Mouse (Mus musculus): Measurements from ENCODE around the gene Gm5483.
"Not testable (repeated sequence)": the region's sequence is repeated elsewhere in the genome, so short reads cannot be mapped to it uniquely, and the experiment has no call there.

Gene Gm5483

DNA sequence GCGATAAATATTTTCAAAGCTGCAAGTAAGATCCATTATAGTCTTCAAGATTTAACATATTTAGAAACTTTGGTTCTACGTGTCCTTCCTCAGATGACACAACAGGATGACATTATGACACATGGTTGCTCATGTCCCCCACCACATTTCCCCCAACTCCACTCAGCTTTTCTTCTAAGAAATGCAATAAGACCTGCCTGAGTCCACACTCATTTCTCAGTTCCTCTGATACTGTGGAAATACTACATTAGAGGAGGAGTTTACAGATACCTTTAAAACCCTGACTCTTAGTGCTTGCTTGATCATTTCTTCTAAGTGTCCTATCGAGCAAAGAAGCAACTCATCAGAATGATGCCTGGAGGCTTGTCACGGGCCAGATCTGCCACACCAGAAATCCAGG, at the start of gene Gm5483:
Gm5483 (plus strand) TSS at position 301 of the 400 bp plus-strand sequence.
- DNase-seq (ENCODE audit: low spot score), result not testable (repeated sequence)

DNA sequence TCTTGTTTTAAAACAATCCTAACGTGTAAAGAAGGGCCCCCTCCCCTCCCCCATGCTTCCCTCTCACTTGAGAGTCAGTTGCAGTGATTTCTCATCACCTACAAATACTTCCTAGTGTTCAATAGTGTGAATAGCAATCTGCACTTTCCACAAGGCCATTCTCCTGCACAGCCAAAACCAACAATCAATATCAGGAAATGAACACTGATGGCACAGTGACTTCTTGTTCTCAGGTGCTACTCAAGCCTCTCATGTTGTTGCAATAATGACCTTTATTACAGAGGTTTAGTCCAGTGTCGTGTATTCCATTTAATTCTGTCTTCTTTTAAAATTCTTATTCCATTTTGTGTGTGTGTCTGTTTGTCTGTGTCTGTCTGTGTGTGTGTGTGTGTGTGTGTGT, 45.8 kb upstream of the Gm5483 start:
- DNase-seq (ENCODE audit: low spot score), result no peak

DNA sequence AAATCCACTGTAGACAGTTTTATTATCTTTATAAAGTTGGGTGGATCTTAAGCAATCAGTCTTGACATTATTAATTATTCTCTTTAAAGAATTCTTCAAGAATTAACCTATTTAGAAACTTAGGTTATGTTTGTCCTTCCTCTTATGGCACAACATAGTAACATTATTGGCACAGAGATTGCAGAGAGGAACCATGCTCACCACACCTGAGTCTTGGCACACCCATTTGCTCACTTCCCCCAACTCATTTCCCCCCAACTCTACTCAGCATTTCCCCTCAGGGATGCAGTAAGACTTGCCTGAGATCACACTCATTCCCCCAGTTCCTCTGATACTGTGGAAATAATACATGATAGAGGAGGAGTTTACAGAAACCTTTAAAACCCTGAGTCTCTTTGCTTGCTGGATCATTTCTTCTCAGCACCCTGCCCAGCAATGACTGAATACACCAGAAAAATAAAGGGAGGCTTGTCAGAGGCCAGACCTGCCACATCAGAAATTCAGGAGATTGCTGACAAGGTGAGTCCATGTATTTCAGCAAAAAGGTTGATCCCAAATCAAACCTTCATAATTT, 27.5 kb upstream of the Gm5483 start, which contains the start of gene Stfa2l1:
Stfa2l1 (plus strand) TSS at position 410 of the 574 bp plus-strand sequence.
- DNase-seq (ENCODE audit: low spot score), result no peak

DNA sequence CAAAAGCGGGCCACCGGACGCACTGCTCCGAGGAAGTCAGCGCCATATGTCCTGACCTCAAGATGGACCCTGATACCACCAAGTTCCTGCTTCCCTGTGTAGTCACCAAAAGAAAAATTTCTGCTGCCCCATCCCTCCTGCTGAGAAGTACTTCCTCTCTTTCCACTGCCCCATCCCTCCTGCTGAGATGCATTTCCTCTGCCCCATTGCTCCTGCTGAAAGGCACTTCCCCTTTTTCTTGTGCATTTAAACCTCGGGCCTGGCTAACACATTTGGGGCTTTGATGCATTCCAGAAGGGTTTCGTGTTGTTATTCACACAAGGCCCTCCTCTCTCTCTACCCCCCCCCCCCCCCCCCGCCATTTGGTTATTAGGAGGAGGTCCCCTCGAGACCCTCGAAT, 16.2 kb upstream of the Gm5483 start:
- not testable (repeated sequence) for DNase-seq (ENCODE audit: low spot score)

DNA sequence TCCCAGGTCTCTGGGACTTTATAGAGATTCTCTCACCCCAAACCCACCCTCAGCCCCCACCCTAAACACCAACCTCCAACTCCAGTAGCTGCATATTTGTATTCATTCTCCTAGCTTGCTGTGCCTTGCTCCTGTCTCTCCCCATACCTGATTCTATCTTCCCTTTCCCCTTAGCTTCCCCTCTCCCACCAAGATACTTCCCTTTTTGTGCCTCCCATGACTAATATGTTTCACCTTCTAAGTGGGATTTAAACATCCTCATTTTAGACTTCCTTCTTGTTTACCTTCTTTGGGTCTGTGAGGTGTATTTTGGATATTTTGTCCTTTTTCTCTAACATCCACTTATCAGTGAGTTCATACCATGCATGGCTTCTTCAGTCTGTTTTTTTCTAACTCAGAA, 7.9 kb upstream of the Gm5483 start:
- no peak for DNase-seq (ENCODE audit: low spot score)

DNA sequence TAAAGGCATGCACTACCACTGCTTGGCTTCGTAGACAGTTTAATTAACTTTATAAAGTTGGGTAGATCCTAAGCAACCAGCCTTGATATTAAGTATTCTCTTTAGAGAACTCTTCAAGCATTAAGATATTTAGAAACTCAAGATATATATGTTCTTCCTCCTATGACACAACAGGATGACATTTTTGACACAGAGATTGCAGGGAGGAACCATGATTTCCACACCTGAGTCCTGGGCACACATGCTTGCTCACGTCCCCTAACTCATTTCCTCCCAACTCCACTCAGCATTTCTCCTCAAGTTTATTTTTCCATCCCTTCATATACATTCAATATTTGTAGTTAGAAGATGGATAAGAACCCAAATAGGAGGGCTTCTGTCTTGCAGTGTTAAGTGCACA, 4.1 kb upstream of the Gm5483 start:
- no peak for DNase-seq (ENCODE audit: low spot score)

DNA sequence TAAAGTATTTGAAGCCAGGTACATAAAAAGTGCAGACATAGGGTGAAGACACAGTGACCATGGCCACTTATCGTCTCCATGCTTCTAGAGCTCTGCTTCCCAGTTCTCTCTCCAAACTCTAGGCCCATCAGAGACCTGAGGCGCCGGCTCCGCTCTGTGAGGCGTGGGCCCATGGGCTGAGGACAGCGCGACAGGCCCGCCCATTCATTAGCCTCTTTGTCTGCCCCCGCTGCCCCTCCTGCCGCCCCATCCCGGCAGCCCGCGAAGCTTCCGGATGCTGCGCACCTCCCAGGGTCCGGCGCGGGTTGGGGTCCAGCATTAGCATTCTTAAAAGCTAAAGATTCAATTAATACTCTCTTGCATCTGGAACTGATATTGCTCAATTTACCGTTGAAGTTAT, 15.2 kb downstream of the Gm5483 start:
- peak; percentile 8 for DNase-seq (ENCODE audit: low spot score)

DNA sequence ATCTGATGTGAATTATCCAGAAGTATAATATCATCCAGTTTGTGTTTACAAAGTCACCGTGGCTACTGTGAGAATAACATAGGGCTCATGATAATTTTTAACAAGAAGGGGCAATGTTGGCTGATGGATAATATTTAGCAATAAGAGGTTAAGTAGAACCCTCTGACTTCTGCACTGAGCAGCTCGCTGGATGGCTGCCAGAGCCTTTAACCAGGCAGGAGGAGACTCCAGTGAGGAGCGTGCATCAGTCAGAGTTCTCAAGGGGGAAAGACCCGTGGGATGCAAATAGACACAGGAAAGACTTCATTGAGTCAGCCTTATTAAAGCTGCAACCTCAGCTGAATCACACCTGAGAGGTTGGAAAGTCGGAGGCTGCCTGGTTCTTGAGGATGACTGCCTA, 19.8 kb downstream of the Gm5483 start:
- no peak for DNase-seq (ENCODE audit: low spot score)

DNA sequence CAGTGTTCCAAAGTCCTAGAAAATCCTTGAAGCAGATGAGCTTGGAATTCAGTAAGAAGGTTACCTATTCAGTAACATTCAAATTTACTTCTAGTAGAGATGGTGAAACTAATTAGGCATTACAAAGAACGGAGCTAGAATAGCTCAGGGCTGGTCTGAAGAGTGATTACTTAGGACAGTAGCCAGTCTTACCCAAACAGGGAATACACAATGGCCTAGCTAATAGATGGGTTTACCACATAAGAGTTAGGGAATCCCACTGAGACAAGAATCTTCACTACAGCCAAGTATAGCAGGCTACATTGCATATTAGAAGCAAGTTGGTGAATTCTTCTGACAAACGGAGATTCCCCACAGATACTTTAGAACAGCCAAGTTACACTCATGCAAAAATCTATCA, 21.7 kb downstream of the Gm5483 start:
- not testable (repeated sequence) for DNase-seq (ENCODE audit: low spot score)

DNA sequence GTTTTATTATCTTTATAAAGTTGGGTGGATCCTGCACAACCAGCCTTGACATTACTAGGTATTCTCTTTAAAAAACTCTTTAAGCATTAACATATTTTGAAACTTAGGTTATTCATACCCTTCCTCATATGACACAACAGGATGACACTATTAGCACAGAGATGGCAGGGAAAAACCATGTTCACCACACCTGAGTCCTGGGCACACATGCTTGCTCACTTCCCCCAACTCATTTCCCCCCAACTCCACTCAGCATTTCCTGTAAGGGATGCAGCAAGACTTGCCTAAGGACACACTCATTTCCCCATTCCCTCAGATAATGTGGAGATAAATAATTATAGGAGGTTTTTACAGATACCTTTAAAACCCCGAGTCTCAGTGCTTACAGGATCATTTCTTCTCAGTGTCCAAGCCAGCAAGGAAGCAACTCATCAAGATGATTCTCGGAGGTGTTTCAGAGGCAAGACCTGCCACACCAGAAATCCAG, 26.0 kb downstream of the Gm5483 start, which contains the start of gene Gm5416:
Gm5416 (plus strand) TSS at position 437 of the 487 bp plus-strand sequence.
- no peak for DNase-seq (ENCODE audit: low spot score)

DNA sequence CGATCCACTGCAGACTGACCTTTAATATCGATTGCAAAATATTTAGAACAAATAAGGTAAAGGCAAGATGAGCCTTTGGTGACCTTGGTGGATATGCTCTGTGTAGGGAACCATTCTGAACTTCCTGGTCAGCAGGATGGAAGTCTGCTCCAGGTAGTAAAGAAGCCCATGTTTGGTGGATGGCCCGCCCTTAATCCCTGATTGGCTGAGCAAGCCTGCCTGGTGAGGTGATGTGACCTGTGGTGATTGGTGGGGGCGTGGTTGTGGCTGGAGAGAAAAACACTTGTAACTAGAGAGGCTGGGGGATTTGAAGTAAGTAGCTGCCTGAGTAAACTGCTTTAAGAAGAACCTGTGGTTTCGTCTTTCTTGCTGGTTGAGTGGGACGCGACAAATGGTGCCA, 37.2 kb downstream of the Gm5483 start, which contains the start of gene 2010005H15Rik:
2010005H15Rik (plus strand) TSS at position 301 of the 400 bp plus-strand sequence.
- DNase-seq (ENCODE audit: low spot score), result not testable (repeated sequence)

All from embryo, embryonic 10.5 days (tissue).